In genomic region chr9:14380386-14381285, GRCm38 (mm10) we compare ENCODE assay signal across 8 mouse cellular contexts. TPM values are rescaled to one million over a fixed set of nuclear protein-coding genes. Genes with fewer than 3 reads are reported as not detected.
DNase-seq lines count a peak whose midpoint lies in the region; ATAC-seq lines count a peak whose summit lies in the region.

No protein-coding gene starts in this region.

- H3K27ac ChIP-seq in forebrain, embryonic 11.5 days (ENCODE audit: low read depth, low read length) = peak overlapping the region; percentile 15; the same call in 1 of the 2 replicates
- H3K27ac ChIP-seq in heart, embryonic 16.5 days (ENCODE audit: low read length) = peak overlapping the region; percentile 75
- peak overlapping the region; percentile 90 for H3K27ac ChIP-seq in liver, embryonic 15.5 days (replicated peaks)
- H3K27ac ChIP-seq in neural tube, embryonic 11.5 days (ENCODE audit: low read depth, low read length) = no peak overlapping the region
- H3K27ac ChIP-seq in stomach, embryonic 16.5 days (ENCODE audit: low read length) = peak overlapping the region; percentile 85

- no peaks in the 10 kb centered on the region for H3K27me3 ChIP-seq in forebrain, embryonic 11.5 days (ENCODE audit: control insufficient read depth, insufficient read depth, low read length)
- no peaks in the 10 kb centered on the region for H3K27me3 ChIP-seq in heart, embryonic 16.5 days (ENCODE audit: control insufficient read depth, insufficient read depth, low read length)
- no peaks in the 10 kb centered on the region for H3K27me3 ChIP-seq in liver, embryonic 15.5 days
- peaks cover 3% of the 10 kb centered on the region; the same call in 1 of the 2 replicates for H3K27me3 ChIP-seq in neural tube, embryonic 11.5 days (ENCODE audit: control insufficient read depth, insufficient read depth, low read length)
- no peaks in the 10 kb centered on the region for H3K27me3 ChIP-seq in stomach, embryonic 16.5 days (ENCODE audit: control insufficient read depth, insufficient read depth, low read length)

- peak overlapping the region; percentile 68 for H3K9ac ChIP-seq in forebrain, embryonic 11.5 days (ENCODE audit: low read length)
- peak overlapping the region; percentile 82 for H3K9ac ChIP-seq in heart, embryonic 16.5 days (ENCODE audit: low read length)
- H3K9ac ChIP-seq in liver, embryonic 15.5 days = peak overlapping the region; percentile 90
- H3K9ac ChIP-seq in neural tube, embryonic 11.5 days (ENCODE audit: low read length) = peak overlapping the region; percentile 68
- peak overlapping the region; percentile 85 for H3K9ac ChIP-seq in stomach, embryonic 16.5 days (ENCODE audit: low read length)

- H3K4me2 ChIP-seq in forebrain, embryonic 11.5 days (ENCODE audit: low read depth, low read length, severe bottlenecking) = peak overlapping the region; percentile 96
- H3K4me2 ChIP-seq in heart, embryonic 16.5 days (ENCODE audit: low read depth, low read length) = peak overlapping the region; percentile 72
- H3K4me2 ChIP-seq in liver, embryonic 15.5 days = peak overlapping the region; percentile 75
- H3K4me2 ChIP-seq in neural tube, embryonic 11.5 days (ENCODE audit: low read depth) = peak overlapping the region; percentile 95
- peak overlapping the region; percentile 84 for H3K4me2 ChIP-seq in stomach, embryonic 16.5 days (ENCODE audit: low read depth, low read length)

- no peaks in the 10 kb centered on the region for H3K36me3 ChIP-seq in forebrain, embryonic 11.5 days (ENCODE audit: control insufficient read depth, insufficient read depth, low read length)
- no peaks in the 10 kb centered on the region for H3K36me3 ChIP-seq in heart, embryonic 16.5 days (ENCODE audit: control insufficient read depth, insufficient read depth)
- H3K36me3 ChIP-seq in liver, embryonic 15.5 days (replicated peaks) = peaks cover 31% of the 10 kb centered on the region
- no peaks in the 10 kb centered on the region for H3K36me3 ChIP-seq in neural tube, embryonic 11.5 days (ENCODE audit: control insufficient read depth, insufficient read depth, low read length)
- no peaks in the 10 kb centered on the region for H3K36me3 ChIP-seq in stomach, embryonic 16.5 days (ENCODE audit: control insufficient read depth, insufficient read depth, low read length)

- peak overlapping the region; percentile 61 for H3K4me3 ChIP-seq in forebrain, embryonic 11.5 days (ENCODE audit: low read depth, low read length)
- H3K4me3 ChIP-seq in heart, embryonic 16.5 days (ENCODE audit: low read length) = peak overlapping the region; percentile 73
- H3K4me3 ChIP-seq in liver, embryonic 15.5 days (replicated peaks) = peak overlapping the region; percentile 80
- H3K4me3 ChIP-seq in neural tube, embryonic 11.5 days (ENCODE audit: low read depth, low read length) = peak overlapping the region; percentile 56
- H3K4me3 ChIP-seq in stomach, embryonic 16.5 days (replicated peaks; ENCODE audit: low read length) = peak overlapping the region; percentile 60

- no peaks in the 10 kb centered on the region for H3K9me3 ChIP-seq in forebrain, embryonic 11.5 days (ENCODE audit: control insufficient read depth, low read length)
- no peaks in the 10 kb centered on the region for H3K9me3 ChIP-seq in heart, embryonic 16.5 days (replicated peaks; ENCODE audit: control insufficient read depth, low read length)
- H3K9me3 ChIP-seq in liver, embryonic 15.5 days (replicated peaks) = no peaks in the 10 kb centered on the region
- H3K9me3 ChIP-seq in neural tube, embryonic 11.5 days (ENCODE audit: control insufficient read depth, low read length) = no peaks in the 10 kb centered on the region
- H3K9me3 ChIP-seq in stomach, embryonic 16.5 days (replicated peaks; ENCODE audit: control insufficient read depth, low read length) = no peaks in the 10 kb centered on the region

- ATAC-seq in CD4-positive, CD25-positive, alpha-beta regulatory T cell, adult 4 months = peak; percentile 86
- peak; percentile 95 for ATAC-seq in forebrain, embryonic 11.5 days (replicated peaks; ENCODE audit: low FRiP score)
- peak; percentile 95 for ATAC-seq in heart, embryonic 16.5 days (replicated peaks; ENCODE audit: extremely low read depth, insufficient read depth, low FRiP score)
- ATAC-seq in liver, embryonic 15.5 days (ENCODE audit: insufficient read depth) = peak; percentile 96
- peak; percentile 94 for ATAC-seq in neural tube, embryonic 11.5 days (ENCODE audit: insufficient read depth, low FRiP score, low TSS enrichment)
- ATAC-seq in stomach, embryonic 16.5 days (ENCODE audit: insufficient read depth, low FRiP score) = peak; percentile 95

- peak; percentile 72 for DNase-seq in c-Kit-negative CD71-positive TER-119-positive erythroid progenitor cells, embryonic 14.5 days (ENCODE audit: low read depth, low spot score)
- peak; percentile 87 for DNase-seq in forebrain, embryonic 11.5 days (ENCODE audit: low spot score)
- peak; percentile 86 to 90 for DNase-seq in kidney, postnatal 36 days
- DNase-seq in neural tube, embryonic 11.5 days (ENCODE audit: low spot score) = peak; percentile 82

- peaks cover 8% of the 10 kb centered on the region; the same call in 1 of the 2 replicates for H3K4me1 ChIP-seq in forebrain, embryonic 11.5 days (replicated peaks; ENCODE audit: control insufficient read depth, insufficient read depth, low read length)
- H3K4me1 ChIP-seq in heart, embryonic 16.5 days (ENCODE audit: control insufficient read depth, insufficient read depth, low read length) = peaks cover 9% of the 10 kb centered on the region
- peaks cover 70% of the 10 kb centered on the region for H3K4me1 ChIP-seq in liver, embryonic 15.5 days (replicated peaks)
- H3K4me1 ChIP-seq in neural tube, embryonic 11.5 days (ENCODE audit: control insufficient read depth, insufficient read depth, low read length) = no peaks in the 10 kb centered on the region
- H3K4me1 ChIP-seq in stomach, embryonic 16.5 days (ENCODE audit: control insufficient read depth, insufficient read depth, low read length) = peaks cover 18% of the 10 kb centered on the region

- WGBS in forebrain, embryonic 11.5 days = under 1% methylated on average over 76 of the region's 76 CpGs
- under 1% methylated on average over 76 of the region's 76 CpGs for WGBS in heart, embryonic 16.5 days
- under 1% methylated on average over 74 of the region's 76 CpGs for WGBS in liver, embryonic 15.5 days (ENCODE audit: insufficient replicate concordance)
- under 1% methylated on average over 76 of the region's 76 CpGs for WGBS in neural tube, embryonic 11.5 days
- WGBS in stomach, embryonic 16.5 days = under 1% methylated on average over 67 of the region's 76 CpGs

RNA-seq across cellular contexts. Expression of gene Endod1, which starts 0.7 kb away (rescaled TPM):
- polyA plus RNA-seq in CD4-positive, CD25-positive, alpha-beta regulatory T cell, adult 4 months (2017; shearing (Covaris generic)) = 10 to 100 TPM; 23.0 to 31.9 TPM
- polyA plus RNA-seq in forebrain, embryonic 11.5 days (2014; fragmentation: Nextera tagmentation; extraction: Ambion mirVana) = 6.6 and 6.7 TPM in 2 replicates
- polyA plus RNA-seq in heart, embryonic 16.5 days (2015; fragmentation: Nextera tagmentation; extraction: Ambion mirVana) = 7.8 and 9.6 TPM in 2 replicates
- 43.3 and 46.5 TPM in 2 replicates for polyA plus RNA-seq in liver, embryonic 15.5 days (2015; fragmentation: Nextera tagmentation; extraction: Ambion mirVana)
- polyA plus RNA-seq in neural tube, embryonic 11.5 days (2014; fragmentation: Nextera tagmentation; extraction: Ambion mirVana) = 7.5 and 8.0 TPM in 2 replicates
- 27.9 and 34.0 TPM in 2 replicates for polyA plus RNA-seq in stomach, embryonic 16.5 days (2015; fragmentation: Nextera tagmentation; extraction: Ambion mirVana)
